In genomic region chr4:25628113-25628512, GRCm38 (mm10) we compare ENCODE assay signal across 20 mouse cellular contexts.
DNase-seq lines count a peak whose midpoint lies in the region; ATAC-seq lines count a peak whose summit lies in the region.
"Had no signal": no experiment of that assay in that cellular context is flagged by ENCODE, and none has a peak within 500 bp of the region (broad histone marks: within the 10 kb centered on the region; RNA-seq: fewer than 3 reads in every experiment).

No protein-coding gene starts in this region.

- no peak for DNase-seq in hindbrain, embryonic 11.5 days (ENCODE audit: low spot score)
- DNase-seq in hindbrain, embryonic 10.5 days (ENCODE audit: low spot score): no peak
- peak; percentile 4 for DNase-seq in retina, embryonic 14.5 days (ENCODE audit: low spot score)
- no peak for DNase-seq in retina, postnatal 1 day
- no peak for DNase-seq in ovary, postnatal 10 days (ENCODE audit: low spot score)
- no peak for DNase-seq in spleen, postnatal 10 days (ENCODE audit: low spot score in 2 of 2)
- DNase-seq: adrenal gland, postnatal 25 days; gastrocnemius, postnatal 14 days; heart, adult 18-20 months; kidney, adult 8-10 months; kidney, postnatal 25 days; liver, postnatal 0 days; lung, postnatal 10 days; right cerebral cortex, postnatal 4 days; thymus, postnatal 4 days had no signal

- no peaks in the 10 kb centered on the region for H3K9me3 ChIP-seq in hindbrain, embryonic 11.5 days (ENCODE audit: control insufficient read depth, low read length)
- no peaks in the 10 kb centered on the region for H3K9me3 ChIP-seq in hindbrain, embryonic 10.5 days
- H3K9me3 ChIP-seq in hindbrain, embryonic 15.5 days: no peaks in the 10 kb centered on the region
- H3K9me3 ChIP-seq: embryonic facial prominence, embryonic 12.5 days; heart, embryonic 13.5 days had no signal

- no peak overlapping the region for H3K4me2 ChIP-seq in hindbrain, embryonic 11.5 days (replicated peaks; ENCODE audit: low read depth, low read length)
- H3K4me2 ChIP-seq in hindbrain, embryonic 15.5 days: no peak overlapping the region
- H3K4me2 ChIP-seq: embryonic facial prominence, embryonic 12.5 days; heart, embryonic 13.5 days had no signal

- H3K27me3 ChIP-seq in hindbrain, embryonic 11.5 days (ENCODE audit: control insufficient read depth, insufficient read depth, low read length): no peaks in the 10 kb centered on the region
- no peaks in the 10 kb centered on the region for H3K27me3 ChIP-seq in hindbrain, embryonic 10.5 days (ENCODE audit: insufficient read depth, poor library complexity, severe bottlenecking)
- no peaks in the 10 kb centered on the region for H3K27me3 ChIP-seq in hindbrain, embryonic 15.5 days
- H3K27me3 ChIP-seq: CH12.LX; embryonic facial prominence, embryonic 12.5 days; heart, embryonic 13.5 days had no signal

- WGBS in hindbrain, embryonic 11.5 days: 62% methylated on average over 5 of the region's 5 CpGs
- WGBS in hindbrain, embryonic 10.5 days: 73% methylated on average over 5 of the region's 5 CpGs
- WGBS in hindbrain, embryonic 15.5 days: 53% methylated on average over 5 of the region's 5 CpGs

- no peaks in the 10 kb centered on the region for H3K4me1 ChIP-seq in hindbrain, embryonic 11.5 days (replicated peaks; ENCODE audit: control insufficient read depth, insufficient read depth, low read length)
- peaks cover 6% of the 10 kb centered on the region; the same call in 1 of the 2 replicates for H3K4me1 ChIP-seq in hindbrain, embryonic 10.5 days (replicated peaks)
- peaks cover 7% of the 10 kb centered on the region; the same call in 1 of the 2 replicates for H3K4me1 ChIP-seq in hindbrain, embryonic 15.5 days (replicated peaks)
- H3K4me1 ChIP-seq: embryonic facial prominence, embryonic 12.5 days; heart, embryonic 13.5 days had no signal

- H3K36me3 ChIP-seq in hindbrain, embryonic 11.5 days (ENCODE audit: control insufficient read depth, insufficient read depth, low read length): no peaks in the 10 kb centered on the region
- no peaks in the 10 kb centered on the region for H3K36me3 ChIP-seq in hindbrain, embryonic 10.5 days
- H3K36me3 ChIP-seq in hindbrain, embryonic 15.5 days: no peaks in the 10 kb centered on the region
- H3K36me3 ChIP-seq: embryonic facial prominence, embryonic 12.5 days; heart, embryonic 13.5 days had no signal

- no peak overlapping the region for H3K9ac ChIP-seq in hindbrain, embryonic 11.5 days (ENCODE audit: low read depth, low read length)
- no peak overlapping the region for H3K9ac ChIP-seq in hindbrain, embryonic 15.5 days
- H3K9ac ChIP-seq: embryonic facial prominence, embryonic 12.5 days; heart, embryonic 13.5 days; liver, postnatal 0 days had no signal

- peak; percentile 23; the same call in 1 of the 2 replicates for ATAC-seq in hindbrain, embryonic 11.5 days (ENCODE audit: low FRiP score)
- peak; percentile 46 for ATAC-seq in hindbrain, embryonic 15.5 days (ENCODE audit: low FRiP score, low read depth)
- ATAC-seq: liver, postnatal 0 days had no signal

- no peak overlapping the region for H3K4me3 ChIP-seq in hindbrain, embryonic 11.5 days (ENCODE audit: low read depth, low read length)
- no peak overlapping the region for H3K4me3 ChIP-seq in hindbrain, embryonic 10.5 days
- H3K4me3 ChIP-seq in hindbrain, embryonic 15.5 days: no peak overlapping the region
- H3K4me3 ChIP-seq: embryonic facial prominence, embryonic 12.5 days; erythroblast, embryonic 14.5 days; heart, embryonic 13.5 days had no signal

- no peak overlapping the region for H3K27ac ChIP-seq in hindbrain, embryonic 11.5 days (ENCODE audit: low read depth, low read length)
- no peak overlapping the region for H3K27ac ChIP-seq in hindbrain, embryonic 10.5 days
- H3K27ac ChIP-seq in hindbrain, embryonic 15.5 days (replicated peaks): no peak overlapping the region
- H3K27ac ChIP-seq: embryonic facial prominence, embryonic 12.5 days; heart, embryonic 13.5 days had no signal
